Mouse (Mus musculus): ENCODE measurements at regions not wholly inside any gene's neighbourhood (a gene's known extent, or its start where the extent isn't known, plus 50 kb on each side); places are given as distances from the start of the nearest gene placed in this dataset.

GRCm38 (mm10) chr2:85278128-85278527 is 61.0 kb downstream of the Olfr987 start:
- TF ChIP-seq POLR2A (IDR thresholded peaks at IDR 0.05; ENCODE audit: insufficient read depth, low read depth, low read length) (no peak), CTCF (IDR thresholded peaks at IDR 0.05) (no peak), EP300 (IDR thresholded peaks at IDR 0.05; ENCODE audit: insufficient read depth, low read depth, low read length) (no peak)

All from heart, adult 2 months (tissue).